Mouse (Mus musculus) bone marrow macrophage, adult 2 months (primary cell): ENCODE data around the gene Gata5.

ENCODE experiments used
- CTCF ChIP-seq: IDR thresholded peaks from 2 replicates; pipeline ENCODE4 v1.5.1; 2012; ENCODE audit warnings: low read depth, mild to moderate bottlenecking, low read length, moderate library complexity
- POLR2A ChIP-seq: IDR thresholded peaks from 2 replicates; pipeline ENCODE4 v1.6.1; 2012; ENCODE audit warnings: mild to moderate bottlenecking, low read depth, low read length, borderline replicate concordance

GRCm38 (mm10) chr2:180359062-180359461 is 24.6 kb upstream of the Gata5 start:
- TF ChIP-seq CTCF (no peak), POLR2A (no peak)
